Mouse (Mus musculus) lung, postnatal 0 days (tissue): ENCODE data around the gene Tbc1d9.

Experiments used
- CTCF ChIP-seq: IDR thresholded peaks from 2 replicates; pipeline ENCODE4 v1.5.1; 2016; ENCODE audit warnings: antibody characterized with exemption, mild to moderate bottlenecking
- EP300 ChIP-seq: IDR thresholded peaks from 2 replicates; pipeline ENCODE4 v1.6.1; 2016; ENCODE audit warnings: antibody characterized with exemption, mild to moderate bottlenecking, control low read depth

- TF ChIP-seq CTCF (no peak), EP300 (no peak)
These were observed 30.1 kb upstream of the Tbc1d9 start for GRCm38 (mm10) chr8:83135086-83135485.
